Mouse (Mus musculus) cortical plate, adult 2 months (tissue): ENCODE measurements around the gene Fam107b. TPM values are rescaled to one million over a fixed set of nuclear protein-coding genes. Genes with fewer than 3 reads are reported as not detected.

Experiments used
- H3K27ac ChIP-seq: fragments of 200-500 bp; 2 replicates; pipeline ENCODE4 v1.5.1; 2012; ENCODE audit warnings: low read length, control low read depth, inconsistent platforms; ENCODE audit not compliant: insufficient read depth
- H3K4me1 ChIP-seq: fragments of 200-500 bp; 2 replicates; pipeline ENCODE4 v1.6.1; 2011; ENCODE audit warnings: low read length; ENCODE audit not compliant: control insufficient read depth, insufficient read depth
- H3K4me3 ChIP-seq: fragments of 200-500 bp; 2 replicates; pipeline ENCODE4 v1.5.1; 2011; ENCODE audit warnings: mild to moderate bottlenecking, low read length, control low read depth; ENCODE audit not compliant: insufficient read depth
- CTCF ChIP-seq: fragments of 200-500 bp; IDR thresholded peaks from 2 replicates; pipeline ENCODE4 v1.5.1; 2011; ENCODE audit warnings: mild to moderate bottlenecking, control low read depth, low read length; ENCODE audit not compliant: insufficient read depth; ENCODE audit errors: extremely low read depth
- POLR2A ChIP-seq: fragments of 200-500 bp; IDR thresholded peaks from 2 replicates; pipeline ENCODE4 v1.6.1; 2011; ENCODE audit warnings: mild to moderate bottlenecking, low read length, control low read depth; ENCODE audit not compliant: insufficient read depth; ENCODE audit errors: extremely low read depth
- polyA plus RNA-seq: library from polyadenylated mRNA; depleted of rRNA; stranded (reverse); fragments of >200 nt; gene quantifications from 2 replicates; pipeline ENCODE4 v1.2.3, GENCODE M21; 2012

The Fam107b gene
- polyA plus RNA-seq, 1 experiment = 9.5 TPM

GRCm38 (mm10) chr2:3577216-3577615 lies 6.9 kb downstream of the Fam107b start:
- H3K4me1 ChIP-seq = no peaks in the 10 kb centered on the region
- TF ChIP-seq POLR2A (no peak), CTCF (no peak)
- no peak overlapping the region for H3K27ac ChIP-seq
- no peak overlapping the region for H3K4me3 ChIP-seq

GRCm38 (mm10) chr2:3578180-3578902 lies 8.1 kb downstream of the Fam107b start:
- Histone ChIP-seq H3K27ac (no peak overlapping the region), H3K4me1 (no peaks in the 10 kb centered on the region), H3K4me3 (no peak overlapping the region)
- no peak for TF ChIP-seq CTCF
- no peak for TF ChIP-seq POLR2A

- no peak overlapping the region for H3K4me3 ChIP-seq
- no peaks in the 10 kb centered on the region for H3K4me1 ChIP-seq
- TF ChIP-seq CTCF (no peak), POLR2A (no peak)
- H3K27ac ChIP-seq = no peak overlapping the region
Measured at GRCm38 (mm10) chr2:3579316-3579902, 9.1 kb downstream of the Fam107b start.

- Histone ChIP-seq H3K4me3 (no peak overlapping the region), H3K27ac (no peak overlapping the region)
- TF ChIP-seq POLR2A = no peak
- TF ChIP-seq CTCF = no peak
Measured at GRCm38 (mm10) chr2:3582830-3583229, 12.5 kb downstream of the Fam107b start.

GRCm38 (mm10) chr2:3585231-3585783 lies 15.0 kb downstream of the Fam107b start:
- Histone ChIP-seq H3K27ac (no peak overlapping the region), H3K4me3 (no peak overlapping the region), H3K4me1 (no peaks in the 10 kb centered on the region)
- TF ChIP-seq CTCF (no peak), POLR2A (no peak)

More at GRCm38 (mm10) chr2:3582830-3583229, 12.5 kb downstream of the Fam107b start:
- H3K4me1 ChIP-seq = no peaks in the 10 kb centered on the region

GRCm38 (mm10) chr2:3590086-3590915 lies 20.0 kb downstream of the Fam107b start:
- no peak overlapping the region for H3K4me3 ChIP-seq
- no peak for TF ChIP-seq POLR2A
- no peak for TF ChIP-seq CTCF
- H3K27ac ChIP-seq = no peak overlapping the region

GRCm38 (mm10) chr2:3590916-3591197 lies 20.6 kb downstream of the Fam107b start:
- no peak overlapping the region for H3K4me3 ChIP-seq
- TF ChIP-seq CTCF (no peak), POLR2A (no peak)
- H3K4me1 ChIP-seq = no peaks in the 10 kb centered on the region
- no peak overlapping the region for H3K27ac ChIP-seq

More at GRCm38 (mm10) chr2:3590086-3590915, 20.0 kb downstream of the Fam107b start:
- no peaks in the 10 kb centered on the region for H3K4me1 ChIP-seq

- no peak overlapping the region for H3K4me3 ChIP-seq
- TF ChIP-seq CTCF = no peak
- TF ChIP-seq POLR2A = no peak
- no peak overlapping the region for H3K27ac ChIP-seq
- H3K4me1 ChIP-seq = no peaks in the 10 kb centered on the region
Measured at GRCm38 (mm10) chr2:3594663-3595318, 24.5 kb downstream of the Fam107b start.

- Histone ChIP-seq H3K4me1 (no peaks in the 10 kb centered on the region), H3K27ac (no peak overlapping the region), H3K4me3 (no peak overlapping the region)
- TF ChIP-seq CTCF (no peak), POLR2A (no peak)
Measured at GRCm38 (mm10) chr2:3600421-3600820, 30.1 kb downstream of the Fam107b start.
